Mouse (Mus musculus) frontal cortex, postnatal 25 days (tissue): ENCODE measurements around the gene Ash1l.
"Not testable (repeated sequence)": the region's sequence is repeated elsewhere in the genome, so short reads cannot be mapped to it uniquely, and the experiment has no call there.

Source experiments
- DNase-seq, 2 experiments: peaks; one replicate each; pipeline ENCODE4 v3.0.0; 2022; ENCODE audit warnings: low spot score in 2 of 2

Ash1l gene

GRCm38 (mm10) chr3:88953736-88954135, 3.3 kb downstream of the Ash1l start:
- no peak for DNase-seq

GRCm38 (mm10) chr3:88963211-88963610, 12.8 kb downstream of the Ash1l start:
- not testable (repeated sequence) for DNase-seq

- DNase-seq = no peak
Measured at GRCm38 (mm10) chr3:88975012-88975411, 24.6 kb downstream of the Ash1l start.

- DNase-seq = no peak
Measured at GRCm38 (mm10) chr3:88981206-88982010, 31.0 kb downstream of the Ash1l start.

GRCm38 (mm10) chr3:88983921-88984381, 33.5 kb downstream of the Ash1l start:
- no peak for DNase-seq

- no peak for DNase-seq
Measured at GRCm38 (mm10) chr3:88992793-88993192, 42.4 kb downstream of the Ash1l start.

GRCm38 (mm10) chr3:89001536-89001935, 51.1 kb downstream of the Ash1l start:
- DNase-seq = no peak

GRCm38 (mm10) chr3:89030896-89031295, 80.5 kb downstream of the Ash1l start:
- DNase-seq = not testable (repeated sequence)

- DNase-seq = no peak
Measured at GRCm38 (mm10) chr3:89043359-89043758, 92.9 kb downstream of the Ash1l start.

GRCm38 (mm10) chr3:89058361-89058760, 107.9 kb downstream of the Ash1l start:
- no peak for DNase-seq

GRCm38 (mm10) chr3:89058783-89059182, 108.4 kb downstream of the Ash1l start:
- no peak for DNase-seq

GRCm38 (mm10) chr3:89061696-89062095, 111.3 kb downstream of the Ash1l start:
- DNase-seq = no peak

GRCm38 (mm10) chr3:89067265-89067664, 116.8 kb downstream of the Ash1l start:
- no peak for DNase-seq

- no peak for DNase-seq
Measured at GRCm38 (mm10) chr3:89077383-89077782, 127.0 kb downstream of the Ash1l start.

- DNase-seq = not testable (repeated sequence)
Measured at GRCm38 (mm10) chr3:89082287-89082686, 131.9 kb downstream of the Ash1l start.

- DNase-seq = no peak
Measured at GRCm38 (mm10) chr3:89084133-89084532, 133.7 kb downstream of the Ash1l start.

- no peak for DNase-seq
Measured at GRCm38 (mm10) chr3:89084654-89085190, 134.3 kb downstream of the Ash1l start.

GRCm38 (mm10) chr3:89087338-89088110, 137.1 kb downstream of the Ash1l start:
- DNase-seq = peak; percentile 74 to 77

GRCm38 (mm10) chr3:89088974-89089373, 138.6 kb downstream of the Ash1l start:
- no peak for DNase-seq

GRCm38 (mm10) chr3:89089882-89090591, 139.6 kb downstream of the Ash1l start:
- peak; percentile 69 to 83 for DNase-seq

- DNase-seq = peak; percentile 64 to 74
Measured at GRCm38 (mm10) chr3:89090694-89091655, 140.6 kb downstream of the Ash1l start.
